24 mouse cellular contexts compared by ENCODE assay signal in the genomic region with DNA sequence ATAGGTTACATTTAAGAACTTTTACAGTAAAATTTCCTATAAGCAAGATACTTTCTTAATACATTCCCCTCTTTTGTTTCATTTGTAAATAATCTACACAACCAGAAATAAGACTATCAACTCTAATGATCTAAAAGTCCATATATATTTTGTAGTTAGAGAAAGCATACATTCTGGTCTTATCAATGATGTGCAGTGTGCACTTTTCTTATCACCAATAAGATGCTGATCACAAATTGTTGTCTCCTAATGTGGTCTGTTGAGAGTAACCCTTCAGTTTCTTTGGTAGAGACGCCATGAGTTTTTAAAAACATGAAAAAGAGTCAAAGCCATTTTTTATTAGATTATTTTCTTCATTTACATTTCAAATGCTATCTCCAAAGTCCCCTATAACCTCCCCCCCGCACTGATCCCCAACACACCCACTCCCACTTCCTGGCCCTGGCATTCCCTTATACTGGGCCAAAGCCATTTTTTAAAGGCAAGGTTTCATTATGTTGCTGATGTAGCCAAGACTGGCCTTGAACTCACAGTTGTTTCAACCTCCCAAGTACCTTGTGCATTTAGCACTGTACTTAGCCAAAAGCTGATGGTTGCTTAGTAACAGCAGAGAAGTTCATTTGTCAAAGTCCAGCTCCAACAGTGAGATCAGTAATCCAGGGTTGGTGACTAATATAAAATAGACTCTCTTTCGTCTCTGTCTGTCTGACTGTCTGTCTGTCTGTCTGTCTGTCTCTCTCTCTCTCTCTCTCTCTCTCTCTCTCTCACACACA. TPM values are rescaled to one million over a fixed set of nuclear protein-coding genes. Genes with fewer than 3 reads are reported as not detected.
DNase-seq lines count a peak whose midpoint lies in the region; ATAC-seq and TF ChIP-seq lines count a peak whose summit lies in the region.
"Had no signal": no experiment of that assay in that cellular context is flagged by ENCODE, and none has a peak within 500 bp of the region (broad histone marks: within the 10 kb centered on the region; RNA-seq: fewer than 3 reads in every experiment).

No protein-coding gene starts in this region.

- DNase-seq in CD4-positive helper T cell, adult 2 months (ENCODE audit: low read depth, low spot score), result peak; percentile 55
- no peak for DNase-seq in G1E (ENCODE audit: low spot score)
- peak; percentile 60 for DNase-seq in induced T-regulatory cell, adult 2 months (ENCODE audit: low read depth)
- DNase-seq in right cerebral cortex, adult 18-20 months, result no peak
- DNase-seq in retina, embryonic 14.5 days (ENCODE audit: low spot score), result no peak
- DNase-seq: adrenal gland, postnatal 14 days; cerebellum, adult 2 months; heart, adult 2 months; thymus, adult 18-20 months had no signal

- peak; percentile 40 for ATAC-seq in G1E (ENCODE audit: extremely low read depth, insufficient number of reproducible peaks, low FRiP score, poor library complexity, severe bottlenecking)
- ATAC-seq in liver, embryonic 15.5 days (ENCODE audit: insufficient read depth), result no peak
- no peak for ATAC-seq in forebrain, embryonic 12.5 days (ENCODE audit: low FRiP score)
- ATAC-seq: midbrain, embryonic 13.5 days had no signal

- H3K4me2 ChIP-seq in liver, embryonic 15.5 days, result peak overlapping the region; percentile 37; the same call in 1 of the 2 replicates
- no peak overlapping the region for H3K4me2 ChIP-seq in forebrain, embryonic 12.5 days
- H3K4me2 ChIP-seq: lung, embryonic 15.5 days; midbrain, embryonic 13.5 days had no signal

- no peaks in the 10 kb centered on the region for H3K9me3 ChIP-seq in G1E (replicated peaks)
- no peaks in the 10 kb centered on the region for H3K9me3 ChIP-seq in liver, embryonic 15.5 days (replicated peaks)
- no peaks in the 10 kb centered on the region for H3K9me3 ChIP-seq in forebrain, embryonic 12.5 days
- H3K9me3 ChIP-seq: hindbrain, embryonic 10.5 days; limb, embryonic 10.5 days; lung, embryonic 15.5 days; midbrain, embryonic 13.5 days had no signal

- peak overlapping the region; percentile 77 for H3K27ac ChIP-seq in liver, embryonic 15.5 days (replicated peaks)
- no peak overlapping the region for H3K27ac ChIP-seq in forebrain, embryonic 12.5 days
- H3K27ac ChIP-seq: heart, adult 2 months; hindbrain, embryonic 10.5 days; limb, embryonic 10.5 days; lung, embryonic 15.5 days; macrophage; midbrain, embryonic 13.5 days had no signal

- peaks cover 14% of the 10 kb centered on the region for H3K36me3 ChIP-seq in G1E (replicated peaks)
- H3K36me3 ChIP-seq in liver, embryonic 15.5 days (replicated peaks), result no peaks in the 10 kb centered on the region
- no peaks in the 10 kb centered on the region for H3K36me3 ChIP-seq in forebrain, embryonic 12.5 days (replicated peaks)
- H3K36me3 ChIP-seq: hindbrain, embryonic 10.5 days; limb, embryonic 10.5 days; lung, embryonic 15.5 days; midbrain, embryonic 13.5 days had no signal

- H3K27me3 ChIP-seq in G1E (ENCODE audit: insufficient read depth, low read length), result no peaks in the 10 kb centered on the region
- no peaks in the 10 kb centered on the region for H3K27me3 ChIP-seq in liver, embryonic 15.5 days
- no peaks in the 10 kb centered on the region for H3K27me3 ChIP-seq in forebrain, embryonic 12.5 days
- H3K27me3 ChIP-seq: lung, embryonic 15.5 days; midbrain, embryonic 13.5 days had no signal

- no peak overlapping the region for H3K9ac ChIP-seq in liver, embryonic 15.5 days
- no peak overlapping the region for H3K9ac ChIP-seq in forebrain, embryonic 12.5 days
- H3K9ac ChIP-seq: lung, embryonic 15.5 days; midbrain, embryonic 13.5 days had no signal

- H3K4me3 ChIP-seq in G1E (ENCODE audit: low read depth, low read length), result no peak overlapping the region; the same call in 1 of the 2 replicates
- H3K4me3 ChIP-seq in liver, embryonic 15.5 days (replicated peaks), result no peak overlapping the region
- no peak overlapping the region for H3K4me3 ChIP-seq in forebrain, embryonic 12.5 days (replicated peaks)
- H3K4me3 ChIP-seq: heart, adult 2 months; hindbrain, embryonic 10.5 days; limb, embryonic 10.5 days; lung, embryonic 15.5 days; midbrain, embryonic 13.5 days had no signal

- no peak for TF ChIP-seq CTCF in G1E (IDR thresholded peaks at IDR 0.05; ENCODE audit: low read depth, low read length)

- peaks cover 81% of the 10 kb centered on the region for H3K4me1 ChIP-seq in G1E (ENCODE audit: insufficient read depth, low read depth, low read length)
- peaks cover 73% of the 10 kb centered on the region for H3K4me1 ChIP-seq in liver, embryonic 15.5 days (replicated peaks)
- H3K4me1 ChIP-seq in forebrain, embryonic 12.5 days, result 0 out of 2 replicates have a peak, but pooled peaks cover 5% of the 10 kb centered on the region

- WGBS in liver, embryonic 15.5 days (ENCODE audit: insufficient replicate concordance), result 39% methylated on average over 3 of the region's 3 CpGs
- 88% methylated on average over 3 of the region's 3 CpGs for WGBS in forebrain, embryonic 12.5 days

RNA-seq across cellular contexts. Expression of gene Ifi47, which starts 13.5 kb away (rescaled TPM):
- total RNA-seq in G1E (2014; fragmentation: Nextera tagmentation) (16.5 and 25.1 TPM in 2 replicates), G1E (2017) (31.6 and 32.2 TPM in 2 replicates)
- polyA plus RNA-seq in G1E (2012), result 0.81 and 0.99 TPM in 2 replicates
- polyA plus RNA-seq in liver, embryonic 15.5 days (2015; fragmentation: Nextera tagmentation; extraction: Ambion mirVana), result 7.0 and 7.1 TPM in 2 replicates
- 0.18 and 0.50 TPM in 2 replicates for polyA plus RNA-seq in forebrain, embryonic 12.5 days (2016; fragmentation: Nextera tagmentation; extraction: Ambion mirVana)

RNA-seq across cellular contexts. Expression of gene Olfr1396, which starts 24.8 kb away (rescaled TPM):
- total RNA-seq in G1E (2014; fragmentation: Nextera tagmentation), result not detected in 2 replicates
- total RNA-seq in G1E (2017), result 0.06 and 0.11 TPM in 2 replicates
- polyA plus RNA-seq in G1E (2012), result not detected in 2 replicates
- polyA plus RNA-seq in liver, embryonic 15.5 days (2015; fragmentation: Nextera tagmentation; extraction: Ambion mirVana), result not detected in 2 replicates
- not detected in 2 replicates for polyA plus RNA-seq in forebrain, embryonic 12.5 days (2016; fragmentation: Nextera tagmentation; extraction: Ambion mirVana)
- total RNA-seq: common myeloid progenitor, adult 5-6 weeks; gastrocnemius, adult 8-10 months; neutrophil, adult 5-6 weeks had no signal
- polyA plus RNA-seq: cerebellum, adult 2 months; embryonic facial prominence, embryonic 11.5 days; hindbrain, embryonic 10.5 days; kidney, embryonic 16.5 days; limb, embryonic 10.5 days; lung, embryonic 15.5 days; macrophage; midbrain, embryonic 13.5 days; small intestine, adult 2 months; stomach, embryonic 14.5 days had no signal

RNA-seq across cellular contexts. Expression of gene Tgtp2, which starts 25.9 kb away (rescaled TPM):
- total RNA-seq in G1E (2014; fragmentation: Nextera tagmentation), result 8.3 and 10.0 TPM in 2 replicates
- 23.1 and 25.2 TPM in 2 replicates for total RNA-seq in G1E (2017)
- polyA plus RNA-seq in G1E (2012), result 0.20 and 0.26 TPM in 2 replicates
- 0.86 and 1.1 TPM in 2 replicates for polyA plus RNA-seq in liver, embryonic 15.5 days (2015; fragmentation: Nextera tagmentation; extraction: Ambion mirVana)
- polyA plus RNA-seq in forebrain, embryonic 12.5 days (2016; fragmentation: Nextera tagmentation; extraction: Ambion mirVana), result not detected in 2 replicates
- polyA plus RNA-seq: embryonic facial prominence, embryonic 11.5 days; hindbrain, embryonic 10.5 days; limb, embryonic 10.5 days; midbrain, embryonic 13.5 days had no signal

RNA-seq across cellular contexts. Expression of gene 9930111J21Rik2, which starts 38.9 kb away (rescaled TPM):
- 4.6 and 7.8 TPM in 2 replicates for total RNA-seq in G1E (2014; fragmentation: Nextera tagmentation)
- total RNA-seq in G1E (2017), result 2.9 and 4.1 TPM in 2 replicates
- polyA plus RNA-seq in G1E (2012), result 0.04 and 0.07 TPM in 2 replicates
- polyA plus RNA-seq in liver, embryonic 15.5 days (2015; fragmentation: Nextera tagmentation; extraction: Ambion mirVana), result 1.2 and 1.6 TPM in 2 replicates
- 0.17 and 0.23 TPM in 2 replicates for polyA plus RNA-seq in forebrain, embryonic 12.5 days (2016; fragmentation: Nextera tagmentation; extraction: Ambion mirVana)

RNA-seq across cellular contexts. Expression of gene Olfr1395, which starts 52.2 kb away (rescaled TPM):
- not detected in 2 replicates for total RNA-seq in G1E (2014; fragmentation: Nextera tagmentation)
- 0.06 and 0.16 TPM in 2 replicates for total RNA-seq in G1E (2017)
- not detected in 2 replicates for polyA plus RNA-seq in G1E (2012)
- polyA plus RNA-seq in liver, embryonic 15.5 days (2015; fragmentation: Nextera tagmentation; extraction: Ambion mirVana), result not detected in 2 replicates
- polyA plus RNA-seq in forebrain, embryonic 12.5 days (2016; fragmentation: Nextera tagmentation; extraction: Ambion mirVana), result not detected in 2 replicates
- total RNA-seq: adrenal gland, postnatal 14 days; common myeloid progenitor, adult 5-6 weeks; gastrocnemius, adult 8-10 months; heart, adult 2 months; neutrophil, adult 5-6 weeks had no signal
- polyA plus RNA-seq: embryonic facial prominence, embryonic 11.5 days; heart, embryonic 16.5 days; hindbrain, embryonic 10.5 days; kidney, embryonic 16.5 days; limb, embryonic 10.5 days; lung, embryonic 15.5 days; macrophage; midbrain, embryonic 13.5 days; small intestine, adult 2 months; stomach, embryonic 14.5 days had no signal

Comparison
In these comparisons a context has a peak if more than half of its experiments do, and no peak if none do; other contexts are left out.
1. DNase-seq: peak in CD4-positive helper T cell, adult 2 months (single experiment) and induced T-regulatory cell, adult 2 months (single experiment); none in G1E (single experiment), right cerebral cortex, adult 18-20 months (single experiment) and retina, embryonic 14.5 days (single experiment).